Mouse (Mus musculus): ENCODE data around the gene Sp1. TPM values are rescaled to one million over a fixed set of nuclear protein-coding genes. Genes with fewer than 3 reads are reported as not detected.

Gene Sp1
- polyA plus RNA-seq, 1 experiment: 20.8 TPM

GRCm38 (mm10) chr15:102400476-102401045 lies 5.4 kb upstream of the Sp1 start:
- TF ChIP-seq CTCF (IDR thresholded peaks at IDR 0.05; ENCODE audit: borderline replicate concordance, extremely low read depth, insufficient read depth, insufficient read length) (no peak), POLR2A (IDR thresholded peaks at IDR 0.05; ENCODE audit: borderline replicate concordance, extremely low read depth, insufficient read depth, insufficient read length, poor library complexity, severe bottlenecking) (no peak)
- DNase-seq (ENCODE audit: low read depth): no peak

- TF ChIP-seq POLR2A (IDR thresholded peaks at IDR 0.05; ENCODE audit: borderline replicate concordance, extremely low read depth, insufficient read depth, insufficient read length, poor library complexity, severe bottlenecking) (no peak), CTCF (IDR thresholded peaks at IDR 0.05; ENCODE audit: borderline replicate concordance, extremely low read depth, insufficient read depth, insufficient read length) (no peak)
- DNase-seq (ENCODE audit: low read depth): no peak
Observed at GRCm38 (mm10) chr15:102401278-102401677, 4.7 kb upstream of the Sp1 start.

- no peak for TF ChIP-seq CTCF (IDR thresholded peaks at IDR 0.05; ENCODE audit: borderline replicate concordance, extremely low read depth, insufficient read depth, insufficient read length)
- TF ChIP-seq POLR2A (IDR thresholded peaks at IDR 0.05; ENCODE audit: borderline replicate concordance, extremely low read depth, insufficient read depth, insufficient read length, poor library complexity, severe bottlenecking): no peak
- DNase-seq (ENCODE audit: low read depth): no peak
Observed at GRCm38 (mm10) chr15:102402210-102402609, 3.7 kb upstream of the Sp1 start.

GRCm38 (mm10) chr15:102404608-102405488 lies 1.1 kb upstream of the Sp1 start:
- DNase-seq (ENCODE audit: low read depth): no peak

GRCm38 (mm10) chr15:102406196-102406911 lies 411 bp downstream of the Sp1 start:
- TF ChIP-seq POLR2A (IDR thresholded peaks at IDR 0.05; ENCODE audit: borderline replicate concordance, extremely low read depth, insufficient read depth, insufficient read length, poor library complexity, severe bottlenecking) (0 out of 2 replicates have a peak, but pooled peaks have one; percentile 19), CTCF (IDR thresholded peaks at IDR 0.05; ENCODE audit: borderline replicate concordance, extremely low read depth, insufficient read depth, insufficient read length) (no peak)
- peak; percentile 67 for DNase-seq (ENCODE audit: low read depth)

More at GRCm38 (mm10) chr15:102404608-102405488, 1.1 kb upstream of the Sp1 start:
- TF ChIP-seq POLR2A (IDR thresholded peaks at IDR 0.05; ENCODE audit: borderline replicate concordance, extremely low read depth, insufficient read depth, insufficient read length, poor library complexity, severe bottlenecking): no peak
- peak; percentile 45; the same call in 1 of the 2 replicates for TF ChIP-seq CTCF (IDR thresholded peaks at IDR 0.05; ENCODE audit: borderline replicate concordance, extremely low read depth, insufficient read depth, insufficient read length)

GRCm38 (mm10) chr15:102406912-102407580 lies 1.1 kb downstream of the Sp1 start:
- DNase-seq (ENCODE audit: low read depth): no peak
- TF ChIP-seq POLR2A (IDR thresholded peaks at IDR 0.05; ENCODE audit: borderline replicate concordance, extremely low read depth, insufficient read depth, insufficient read length, poor library complexity, severe bottlenecking) (no peak), CTCF (IDR thresholded peaks at IDR 0.05; ENCODE audit: borderline replicate concordance, extremely low read depth, insufficient read depth, insufficient read length) (no peak)

- TF ChIP-seq CTCF (IDR thresholded peaks at IDR 0.05; ENCODE audit: borderline replicate concordance, extremely low read depth, insufficient read depth, insufficient read length) (no peak), POLR2A (IDR thresholded peaks at IDR 0.05; ENCODE audit: borderline replicate concordance, extremely low read depth, insufficient read depth, insufficient read length, poor library complexity, severe bottlenecking) (no peak)
- DNase-seq (ENCODE audit: low read depth): no peak
Observed at GRCm38 (mm10) chr15:102407681-102408557, 2.0 kb downstream of the Sp1 start.

- TF ChIP-seq POLR2A (IDR thresholded peaks at IDR 0.05; ENCODE audit: borderline replicate concordance, extremely low read depth, insufficient read depth, insufficient read length, poor library complexity, severe bottlenecking) (no peak), CTCF (IDR thresholded peaks at IDR 0.05; ENCODE audit: borderline replicate concordance, extremely low read depth, insufficient read depth, insufficient read length) (no peak)
- DNase-seq (ENCODE audit: low read depth): no peak
Observed at GRCm38 (mm10) chr15:102408558-102409130, 2.7 kb downstream of the Sp1 start.

- no peak for DNase-seq (ENCODE audit: low read depth)
- no peak for TF ChIP-seq POLR2A (IDR thresholded peaks at IDR 0.05; ENCODE audit: borderline replicate concordance, extremely low read depth, insufficient read depth, insufficient read length, poor library complexity, severe bottlenecking)
- TF ChIP-seq CTCF (IDR thresholded peaks at IDR 0.05; ENCODE audit: borderline replicate concordance, extremely low read depth, insufficient read depth, insufficient read length): no peak
Observed at GRCm38 (mm10) chr15:102409286-102409685, 3.3 kb downstream of the Sp1 start.

- TF ChIP-seq CTCF (IDR thresholded peaks at IDR 0.05; ENCODE audit: borderline replicate concordance, extremely low read depth, insufficient read depth, insufficient read length) (no peak), POLR2A (IDR thresholded peaks at IDR 0.05; ENCODE audit: borderline replicate concordance, extremely low read depth, insufficient read depth, insufficient read length, poor library complexity, severe bottlenecking) (no peak)
Observed at GRCm38 (mm10) chr15:102411077-102411476, 5.1 kb downstream of the Sp1 start.

More at GRCm38 (mm10) chr15:102411077-102411476, 5.1 kb downstream of the Sp1 start:
- DNase-seq (ENCODE audit: low read depth): no peak
